39 mouse cellular contexts compared by ENCODE assay signal in genomic region chr15:100387544-100388223, GRCm38 (mm10). TPM values are rescaled to one million over a fixed set of nuclear protein-coding genes. Genes with fewer than 3 reads are reported as not detected.
DNase-seq lines count a peak whose midpoint lies in the region; ATAC-seq and TF ChIP-seq lines count a peak whose summit lies in the region.
"Had no signal": no experiment of that assay in that cellular context is flagged by ENCODE, and none has a peak within 500 bp of the region (broad histone marks: within the 10 kb centered on the region; RNA-seq: fewer than 3 reads in every experiment).

No protein-coding gene starts in this region.

- no peak overlapping the region for H3ac ChIP-seq in myocyte (ENCODE audit: control insufficient read depth, insufficient read length)

- peak; percentile 35 to 57 for DNase-seq in lung, adult 18-20 months
- DNase-seq in lung, postnatal 10 days = no peak
- no peak for DNase-seq in adrenal gland, postnatal 10 days
- DNase-seq in adrenal gland, postnatal 36 days = no peak
- DNase-seq: adrenal gland, postnatal 14 days; cerebellum, adult 11-12 months; heart, postnatal 10 days; kidney, adult 18-20 months; layer of hippocampus, adult 9-11 months; midbrain, embryonic 14.5 days; right cerebral cortex, postnatal 25 days; spleen, adult 18-20 months; thymus, adult 18-20 months had no signal

- WGBS in intestine, embryonic 16.5 days = 85% methylated on average over 17 of the region's 17 CpGs
- 84% methylated on average over 17 of the region's 17 CpGs for WGBS in intestine, embryonic 15.5 days
- 59% methylated on average over 17 of the region's 17 CpGs for WGBS in lung, embryonic 16.5 days

- ATAC-seq in intestine, embryonic 16.5 days = peak; percentile 41
- no peak for ATAC-seq in intestine, embryonic 15.5 days
- peak; percentile 83 for ATAC-seq in lung, embryonic 16.5 days (ENCODE audit: low read depth)
- ATAC-seq: forebrain, embryonic 16.5 days; Patski had no signal

- no peaks in the 10 kb centered on the region for H3K79me2 ChIP-seq in myocyte (ENCODE audit: control insufficient read depth, insufficient read depth)

- H3K9me3 ChIP-seq in intestine, embryonic 16.5 days (ENCODE audit: control insufficient read depth, low read length) = no peaks in the 10 kb centered on the region
- no peaks in the 10 kb centered on the region for H3K9me3 ChIP-seq in intestine, embryonic 15.5 days
- H3K9me3 ChIP-seq in lung, embryonic 16.5 days (ENCODE audit: control insufficient read depth, low read length) = no peaks in the 10 kb centered on the region
- H3K9me3 ChIP-seq: embryonic facial prominence, embryonic 13.5 days; forebrain, embryonic 10.5 days; G1E; heart, embryonic 13.5 days; limb, embryonic 12.5 days had no signal

- no peak overlapping the region for H3K9ac ChIP-seq in intestine, embryonic 16.5 days (ENCODE audit: low read depth, low read length)
- no peak overlapping the region for H3K9ac ChIP-seq in intestine, embryonic 15.5 days
- H3K9ac ChIP-seq in lung, embryonic 16.5 days (ENCODE audit: low read length) = no peak overlapping the region
- H3K9ac ChIP-seq: embryonic facial prominence, embryonic 13.5 days; heart, embryonic 13.5 days; hindbrain, embryonic 14.5 days; limb, embryonic 12.5 days had no signal

- H3K27me3 ChIP-seq in intestine, embryonic 16.5 days (replicated peaks; ENCODE audit: control insufficient read depth, insufficient read depth, low read length) = no peaks in the 10 kb centered on the region
- H3K27me3 ChIP-seq in intestine, embryonic 15.5 days (replicated peaks) = no peaks in the 10 kb centered on the region
- H3K27me3 ChIP-seq in lung, embryonic 16.5 days (ENCODE audit: control insufficient read depth, insufficient read depth, low read depth, low read length) = no peaks in the 10 kb centered on the region
- peaks cover 6% of the 10 kb centered on the region for H3K27me3 ChIP-seq in myocyte (ENCODE audit: control insufficient read depth, insufficient read depth, insufficient read length)
- H3K27me3 ChIP-seq: embryonic facial prominence, embryonic 13.5 days; limb, embryonic 12.5 days; Patski had no signal

- TF ChIP-seq POLR2A in myocyte (IDR thresholded peaks at IDR 0.05; ENCODE audit: insufficient read length, low read depth) = no peak

- no peak overlapping the region for H3K4me3 ChIP-seq in intestine, embryonic 16.5 days (ENCODE audit: low read length)
- no peak overlapping the region for H3K4me3 ChIP-seq in intestine, embryonic 15.5 days (replicated peaks)
- H3K4me3 ChIP-seq in lung, embryonic 16.5 days (ENCODE audit: low read length) = peak overlapping the region; percentile 16; the same call in 1 of the 2 replicates
- no peak overlapping the region for H3K4me3 ChIP-seq in myocyte
- H3K4me3 ChIP-seq: embryonic facial prominence, embryonic 13.5 days; forebrain, embryonic 10.5 days; heart, embryonic 13.5 days; limb, embryonic 12.5 days had no signal

- no peak overlapping the region for H3K4me2 ChIP-seq in intestine, embryonic 16.5 days (ENCODE audit: low read depth, low read length)
- H3K4me2 ChIP-seq in intestine, embryonic 15.5 days (replicated peaks) = no peak overlapping the region
- H3K4me2 ChIP-seq in lung, embryonic 16.5 days (ENCODE audit: low read depth, low read length) = peak overlapping the region; percentile 26; the same call in 1 of the 2 replicates
- H3K4me2 ChIP-seq in myocyte (ENCODE audit: low read depth) = no peak overlapping the region
- H3K4me2 ChIP-seq: embryonic facial prominence, embryonic 13.5 days; heart, embryonic 13.5 days; hindbrain, embryonic 14.5 days; limb, embryonic 12.5 days had no signal

- no peaks in the 10 kb centered on the region for H3K4me1 ChIP-seq in intestine, embryonic 16.5 days (ENCODE audit: control insufficient read depth, insufficient read depth, low read length)
- H3K4me1 ChIP-seq in intestine, embryonic 15.5 days (replicated peaks) = no peaks in the 10 kb centered on the region
- no peaks in the 10 kb centered on the region for H3K4me1 ChIP-seq in lung, embryonic 16.5 days (replicated peaks; ENCODE audit: control insufficient read depth, insufficient read depth, low read length)

- no peaks in the 10 kb centered on the region for H3K36me3 ChIP-seq in intestine, embryonic 16.5 days (ENCODE audit: control insufficient read depth, insufficient read depth, low read length)
- no peaks in the 10 kb centered on the region for H3K36me3 ChIP-seq in intestine, embryonic 15.5 days
- no peaks in the 10 kb centered on the region for H3K36me3 ChIP-seq in lung, embryonic 16.5 days (ENCODE audit: control insufficient read depth, insufficient read depth, low read length)
- no peaks in the 10 kb centered on the region for H3K36me3 ChIP-seq in myocyte (ENCODE audit: control insufficient read depth, insufficient read depth)
- H3K36me3 ChIP-seq: heart, embryonic 13.5 days; limb, embryonic 12.5 days had no signal

- no peak overlapping the region for H3K27ac ChIP-seq in intestine, embryonic 16.5 days (ENCODE audit: low read length)
- no peak overlapping the region for H3K27ac ChIP-seq in intestine, embryonic 15.5 days
- H3K27ac ChIP-seq in lung, embryonic 16.5 days (ENCODE audit: low read length) = peak overlapping the region; percentile 85
- H3K27ac ChIP-seq: embryonic facial prominence, embryonic 13.5 days; forebrain, embryonic 10.5 days; heart, embryonic 13.5 days; hindbrain, embryonic 14.5 days; kidney, postnatal 0 days; limb, embryonic 12.5 days; macrophage had no signal

TF ChIP-seq in myocyte, 11 proteins besides CTCF, POLR2A, EP300 and RAD21:
- TF ChIP-seq POLR2AphosphoS2 (IDR thresholded peaks at IDR 0.05; ENCODE audit: insufficient read length, low read depth) = peak; percentile 11
- no peak for TF ChIP-seq E2F4 (IDR thresholded peaks at IDR 0.05; ENCODE audit: insufficient read depth)
- TF ChIP-seq MYOG (IDR thresholded peaks at IDR 0.05; ENCODE audit: control insufficient read depth in 1 of 3, insufficient read depth in 1 of 3, insufficient read length in 2 of 3, low read depth in 2 of 3) = no peak
- TF ChIP-seq SRF (IDR thresholded peaks at IDR 0.05; ENCODE audit: control insufficient read depth, insufficient read length, low read depth) = no peak
TF ChIP-seq in myocyte: peak in this region for 1.

RNA-seq across cellular contexts. Expression of gene Higd1c, which starts 23.3 kb away (rescaled TPM):
- not detected in 2 replicates for polyA plus RNA-seq in intestine, embryonic 16.5 days (2015; fragmentation: Nextera tagmentation; extraction: Ambion mirVana)
- 0.40 TPM in 1 of 2 replicates, not detected in the other for polyA plus RNA-seq in intestine, embryonic 15.5 days (2015; fragmentation: Nextera tagmentation; extraction: Ambion mirVana)
- polyA plus RNA-seq in lung, embryonic 16.5 days (2015; fragmentation: Nextera tagmentation; extraction: Ambion mirVana) = not detected in 2 replicates
- not detected for polyA plus RNA-seq in myocyte (2012; fragmentation: generic; extraction: Trizol)
- under 1 TPM in 1 of 2 experiments, not detected in 1; 0.70 TPM for total RNA-seq in adrenal gland, postnatal 10 days (2021)
- total RNA-seq in adrenal gland, postnatal 36 days (2021) = not detected
- total RNA-seq: adrenal gland, postnatal 14 days; common myeloid progenitor, adult 5-6 weeks; G1E; gastrocnemius, adult 8-10 months; heart, adult 8-10 months; heart, postnatal 10 days; hematopoietic stem cell, adult 5-6 weeks; left cerebral cortex, adult 18-20 months; left cerebral cortex, postnatal 14 days; monocyte, adult 5-6 weeks; neutrophil, adult 5-6 weeks had no signal
- polyA plus RNA-seq: C2C12; embryonic facial prominence, embryonic 13.5 days; forebrain, embryonic 10.5 days; forebrain, embryonic 16.5 days; G1E; gonadal fat pad, adult 2 months; heart, embryonic 13.5 days; hindbrain, embryonic 14.5 days; kidney, postnatal 0 days; limb, embryonic 12.5 days; macrophage; midbrain, embryonic 14.5 days; neural tube, embryonic 11.5 days; Patski; stomach, embryonic 16.5 days had no signal

RNA-seq across cellular contexts. Expression of gene Gm5475, which starts 34.3 kb away (rescaled TPM):
- 0.11 and 0.18 TPM in 2 replicates for polyA plus RNA-seq in intestine, embryonic 16.5 days (2015; fragmentation: Nextera tagmentation; extraction: Ambion mirVana)
- 0.13 and 0.19 TPM in 2 replicates for polyA plus RNA-seq in intestine, embryonic 15.5 days (2015; fragmentation: Nextera tagmentation; extraction: Ambion mirVana)
- 0.06 and 0.19 TPM in 2 replicates for polyA plus RNA-seq in lung, embryonic 16.5 days (2015; fragmentation: Nextera tagmentation; extraction: Ambion mirVana)
- 0.05 TPM for polyA plus RNA-seq in myocyte (2012; fragmentation: generic; extraction: Trizol)
- total RNA-seq in adrenal gland, postnatal 10 days (2021) = under 1 TPM in 1 of 2 experiments, not detected in 1; 0.09 TPM
- total RNA-seq in adrenal gland, postnatal 36 days (2021) = not detected
- total RNA-seq: common myeloid progenitor, adult 5-6 weeks; heart, adult 8-10 months; heart, postnatal 10 days; hematopoietic stem cell, adult 5-6 weeks; left cerebral cortex, adult 18-20 months; monocyte, adult 5-6 weeks; neutrophil, adult 5-6 weeks had no signal
- polyA plus RNA-seq: embryonic facial prominence, embryonic 13.5 days; G1E; macrophage; midbrain, embryonic 14.5 days had no signal

RNA-seq across cellular contexts. Expression of gene Mettl7a2, which starts 34.7 kb away (rescaled TPM):
- polyA plus RNA-seq in intestine, embryonic 16.5 days (2015; fragmentation: Nextera tagmentation; extraction: Ambion mirVana) = not detected in 2 replicates
- polyA plus RNA-seq in intestine, embryonic 15.5 days (2015; fragmentation: Nextera tagmentation; extraction: Ambion mirVana) = not detected in 2 replicates
- not detected in 2 replicates for polyA plus RNA-seq in lung, embryonic 16.5 days (2015; fragmentation: Nextera tagmentation; extraction: Ambion mirVana)
- polyA plus RNA-seq in myocyte (2012; fragmentation: generic; extraction: Trizol) = not detected
- total RNA-seq in adrenal gland, postnatal 10 days (2021) = 1 to 10 TPM; 1.2 to 1.8 TPM
- 1 to 10 TPM; 2.0 to 2.2 TPM for total RNA-seq in adrenal gland, postnatal 36 days (2021)
- total RNA-seq: common myeloid progenitor, adult 5-6 weeks; hematopoietic stem cell, adult 5-6 weeks; monocyte, adult 5-6 weeks; neutrophil, adult 5-6 weeks had no signal
- polyA plus RNA-seq: C2C12; embryonic facial prominence, embryonic 13.5 days; forebrain, embryonic 10.5 days; forebrain, embryonic 16.5 days; heart, embryonic 13.5 days; hindbrain, embryonic 14.5 days; limb, embryonic 12.5 days; macrophage; midbrain, embryonic 14.5 days; stomach, embryonic 16.5 days had no signal

RNA-seq across cellular contexts. Expression of gene Methig1, which starts 34.7 kb away (rescaled TPM):
- not detected in 2 replicates for polyA plus RNA-seq in intestine, embryonic 16.5 days (2015; fragmentation: Nextera tagmentation; extraction: Ambion mirVana)
- polyA plus RNA-seq in intestine, embryonic 15.5 days (2015; fragmentation: Nextera tagmentation; extraction: Ambion mirVana) = 0.14 and 0.15 TPM in 2 replicates
- 0.16 and 0.29 TPM in 2 replicates for polyA plus RNA-seq in lung, embryonic 16.5 days (2015; fragmentation: Nextera tagmentation; extraction: Ambion mirVana)
- not detected for polyA plus RNA-seq in myocyte (2012; fragmentation: generic; extraction: Trizol)
- total RNA-seq in adrenal gland, postnatal 10 days (2021) = under 1 TPM in 1 of 2 experiments, not detected in 1; 0.67 TPM
- total RNA-seq in adrenal gland, postnatal 36 days (2021) = under 1 TPM; 0.36 to 0.56 TPM
- total RNA-seq: common myeloid progenitor, adult 5-6 weeks; G1E; heart, postnatal 10 days; hematopoietic stem cell, adult 5-6 weeks; left cerebral cortex, adult 18-20 months; left cerebral cortex, postnatal 14 days; monocyte, adult 5-6 weeks; neutrophil, adult 5-6 weeks had no signal
- polyA plus RNA-seq: C2C12; embryonic facial prominence, embryonic 13.5 days; forebrain, embryonic 10.5 days; forebrain, embryonic 16.5 days; heart, embryonic 13.5 days; macrophage; midbrain, embryonic 14.5 days; neural tube, embryonic 11.5 days had no signal

RNA-seq across cellular contexts. Expression of gene Slc11a2, which starts 37.2 kb away (rescaled TPM):
- 40.7 and 47.2 TPM in 2 replicates for polyA plus RNA-seq in intestine, embryonic 16.5 days (2015; fragmentation: Nextera tagmentation; extraction: Ambion mirVana)
- polyA plus RNA-seq in intestine, embryonic 15.5 days (2015; fragmentation: Nextera tagmentation; extraction: Ambion mirVana) = 29.8 and 29.9 TPM in 2 replicates
- polyA plus RNA-seq in lung, embryonic 16.5 days (2015; fragmentation: Nextera tagmentation; extraction: Ambion mirVana) = 22.3 and 23.6 TPM in 2 replicates
- polyA plus RNA-seq in myocyte (2012; fragmentation: generic; extraction: Trizol) = 48.2 TPM
- total RNA-seq in adrenal gland, postnatal 10 days (2021) = 10 to 100 TPM; 60.6 to 72.7 TPM
- 100 to 1,000 TPM in 1 of 2 experiments, 10 to 100 TPM in 1; 98.5 to 112 TPM for total RNA-seq in adrenal gland, postnatal 36 days (2021)

Comparison
In these comparisons a context has a peak if more than half of its experiments do, and no peak if none do; other contexts are left out.
1. DNase-seq: peak in lung, adult 18-20 months (2 of 2); none in lung, postnatal 10 days (single experiment), adrenal gland, postnatal 10 days (single experiment) and adrenal gland, postnatal 36 days (0 of 2).